Mouse (Mus musculus): ENCODE data around the gene Stat5b. TPM values are rescaled to one million over a fixed set of nuclear protein-coding genes. Genes with fewer than 3 reads are reported as not detected.

Stat5b gene
- polyA plus RNA-seq, 1 experiment from 2014 or later, result 31.4 TPM

- Histone ChIP-seq H3K9ac (ENCODE audit: low read length) (no peak overlapping the region), H3K27ac (replicated peaks in 1 of 2; ENCODE audit: control insufficient read depth in 1 of 2, insufficient read depth in 1 of 2, low read depth in 2 of 2, low read length in 2 of 2) (peak overlapping the region; percentile 71 to 81), H3K4me3 (ENCODE audit: control insufficient read depth in 1 of 2, insufficient read depth in 1 of 2, low read depth in 1 of 2, low read length in 2 of 2) (no peak overlapping the region), H3K27me3 (ENCODE audit: control insufficient read depth, insufficient read depth, low read length) (no peaks in the 10 kb centered on the region), H3K4me1 (ENCODE audit: control insufficient read depth in 2 of 2, insufficient read depth in 2 of 2, low read length in 2 of 2) (peaks cover 13 to 39% of the 10 kb centered on the region in 2 experiments), H3K9me3 (ENCODE audit: control insufficient read depth, low read length) (peaks cover 3% of the 10 kb centered on the region; the same call in 1 of the 2 replicates), H3K4me2 (ENCODE audit: low read length) (no peak overlapping the region), H3K36me3 (ENCODE audit: control insufficient read depth, insufficient read depth, low read length) (0 out of 2 replicates have a peak, but pooled peaks cover 9% of the 10 kb centered on the region)
- WGBS, result 77% methylated on average over 2 of the region's 2 CpGs
- no peak for ATAC-seq (ENCODE audit: insufficient number of reproducible peaks, insufficient read depth, low FRiP score, low read depth)
These were observed 39.4 kb downstream of the Stat5b start for GRCm38 (mm10) chr11:100811132-100811531.

GRCm38 (mm10) chr11:100810516-100810915 is 40.0 kb downstream of the Stat5b start:
- Histone ChIP-seq H3K9me3 (ENCODE audit: control insufficient read depth, low read length) (peaks cover 3% of the 10 kb centered on the region; the same call in 1 of the 2 replicates), H3K9ac (ENCODE audit: low read length) (0 out of 2 replicates have a peak overlapping the region, but pooled peaks have one; percentile 25), H3K27me3 (ENCODE audit: control insufficient read depth, insufficient read depth, low read length) (no peaks in the 10 kb centered on the region), H3K27ac (replicated peaks in 1 of 2; ENCODE audit: control insufficient read depth in 1 of 2, insufficient read depth in 1 of 2, low read depth in 2 of 2, low read length in 2 of 2) (peak overlapping the region; percentile 71 to 81), H3K4me2 (ENCODE audit: low read length) (peak overlapping the region; percentile 14), H3K4me3 (ENCODE audit: control insufficient read depth in 1 of 2, insufficient read depth in 1 of 2, low read depth in 1 of 2, low read length in 2 of 2) (no peak overlapping the region), H3K36me3 (ENCODE audit: control insufficient read depth, insufficient read depth, low read length) (0 out of 2 replicates have a peak, but pooled peaks cover 9% of the 10 kb centered on the region), H3K4me1 (ENCODE audit: control insufficient read depth in 2 of 2, insufficient read depth in 2 of 2, low read length in 2 of 2) (peaks cover 13 to 38% of the 10 kb centered on the region in 2 experiments)
- WGBS, result 38% methylated on average over 9 of the region's 9 CpGs
- no peak for ATAC-seq (ENCODE audit: insufficient number of reproducible peaks, insufficient read depth, low FRiP score, low read depth)

DNA sequence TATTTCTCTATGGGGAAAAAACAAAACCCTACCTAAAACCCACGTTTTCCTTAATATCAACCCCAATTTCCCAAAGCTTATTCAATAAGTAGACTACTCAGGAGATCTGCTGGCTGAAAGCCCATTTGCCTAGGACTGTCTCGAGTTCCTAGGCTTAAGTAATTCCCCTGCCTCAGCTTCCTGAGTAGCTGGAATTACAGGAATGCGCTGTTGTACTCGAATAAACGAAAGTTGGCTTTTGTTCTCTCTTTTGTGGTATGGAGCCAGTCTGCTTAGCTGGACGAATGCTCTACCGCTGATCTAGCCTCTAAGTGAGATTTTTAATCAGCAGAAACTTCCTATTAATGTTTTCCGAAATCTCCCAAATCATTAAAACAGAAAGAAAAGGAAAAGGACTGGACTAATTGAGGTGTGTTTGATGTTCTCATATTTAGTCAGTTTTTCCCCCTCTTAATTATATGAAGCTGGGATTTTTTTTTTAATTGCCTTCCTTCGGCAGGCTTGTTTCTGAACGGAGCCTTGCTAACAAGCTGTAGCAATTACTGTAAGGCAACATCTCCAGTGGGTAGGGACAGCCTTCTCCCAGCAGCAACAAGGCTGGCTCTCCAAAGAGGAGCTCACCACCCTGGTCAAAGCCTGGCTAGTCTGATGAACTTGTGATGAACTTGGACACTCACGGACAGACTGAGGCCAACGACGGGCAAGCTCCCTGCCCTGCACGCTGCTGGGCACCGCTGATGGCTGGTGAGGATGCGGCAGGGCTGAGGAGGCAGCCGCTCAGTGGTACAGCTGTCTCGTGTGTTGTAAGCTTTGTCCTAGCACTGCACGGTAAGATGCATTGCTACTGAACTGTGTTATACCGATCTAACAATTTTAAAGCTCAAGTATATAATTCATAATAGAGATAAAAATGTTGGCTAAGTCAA is 43.9 kb downstream of the Stat5b start:
- no peak for ATAC-seq (ENCODE audit: insufficient number of reproducible peaks, insufficient read depth, low FRiP score, low read depth)
- peak overlapping the region in 1 of 2 experiments; percentile 4; a peak in 1 of 4 replicates for H3K27ac ChIP-seq (replicated peaks in 1 of 2; ENCODE audit: control insufficient read depth in 1 of 2, insufficient read depth in 1 of 2, low read depth in 2 of 2, low read length in 2 of 2)
- no peak overlapping the region; the same call in 1 of the 2 replicates for H3K9ac ChIP-seq (ENCODE audit: low read length)
- 58% methylated on average over 20 of the region's 20 CpGs for WGBS
- H3K9me3 ChIP-seq (ENCODE audit: control insufficient read depth, low read length), result peaks cover 3% of the 10 kb centered on the region; the same call in 1 of the 2 replicates
- no peak overlapping the region for H3K4me2 ChIP-seq (ENCODE audit: low read length)
- no peak overlapping the region for H3K4me3 ChIP-seq (ENCODE audit: control insufficient read depth in 1 of 2, insufficient read depth in 1 of 2, low read depth in 1 of 2, low read length in 2 of 2)
- no peaks in the 10 kb centered on the region for H3K27me3 ChIP-seq (ENCODE audit: control insufficient read depth, insufficient read depth, low read length)
- H3K4me1 ChIP-seq (ENCODE audit: control insufficient read depth in 2 of 2, insufficient read depth in 2 of 2, low read length in 2 of 2), result peaks cover 13 to 26% of the 10 kb centered on the region in 2 experiments
- H3K36me3 ChIP-seq (ENCODE audit: control insufficient read depth, insufficient read depth, low read length), result peaks cover 43% of the 10 kb centered on the region

DNA sequence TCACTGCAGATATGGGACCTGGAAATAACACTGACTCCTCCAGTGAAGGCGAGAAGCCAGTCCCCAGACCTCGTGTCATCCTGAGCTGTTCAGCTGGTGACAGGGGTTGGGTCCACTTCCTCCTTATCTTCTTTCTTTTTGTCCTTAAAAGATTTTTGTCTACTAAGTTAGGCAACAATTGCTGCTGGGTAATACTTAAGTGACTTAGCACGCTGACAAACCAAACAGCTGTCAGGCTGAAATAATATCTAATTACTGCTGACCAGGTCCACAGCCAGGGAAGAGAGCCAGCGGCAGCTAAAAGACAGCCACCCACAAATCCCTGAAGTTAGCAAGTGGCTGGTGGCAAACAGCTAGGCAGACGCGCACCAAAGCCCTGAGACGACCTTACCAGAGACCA is 45.0 kb downstream of the Stat5b start:
- no peak overlapping the region for H3K4me3 ChIP-seq (ENCODE audit: control insufficient read depth in 1 of 2, insufficient read depth in 1 of 2, low read depth in 1 of 2, low read length in 2 of 2)

GRCm38 (mm10) chr11:100804409-100804808 is 46.1 kb downstream of the Stat5b start:
- Histone ChIP-seq H3K9me3 (ENCODE audit: control insufficient read depth, low read length) (no peaks in the 10 kb centered on the region), H3K27me3 (ENCODE audit: control insufficient read depth, insufficient read depth, low read length) (no peaks in the 10 kb centered on the region), H3K36me3 (ENCODE audit: control insufficient read depth, insufficient read depth, low read length) (peaks cover 64% of the 10 kb centered on the region), H3K27ac (replicated peaks in 1 of 2; ENCODE audit: control insufficient read depth in 1 of 2, insufficient read depth in 1 of 2, low read depth in 2 of 2, low read length in 2 of 2) (no peak overlapping the region), H3K4me2 (ENCODE audit: low read length) (no peak overlapping the region), H3K4me1 (ENCODE audit: control insufficient read depth in 2 of 2, insufficient read depth in 2 of 2, low read length in 2 of 2) (peaks cover 6 to 15% of the 10 kb centered on the region in 2 experiments; a peak in 2 of 4 replicates), H3K4me3 (ENCODE audit: control insufficient read depth in 1 of 2, insufficient read depth in 1 of 2, low read depth in 1 of 2, low read length in 2 of 2) (no peak overlapping the region), H3K9ac (ENCODE audit: low read length) (no peak overlapping the region)
- ATAC-seq (ENCODE audit: insufficient number of reproducible peaks, insufficient read depth, low FRiP score, low read depth), result no peak
- WGBS, result 95% methylated on average over 10 of the region's 10 CpGs

More for the DNA sequence above, 45.0 kb downstream of the Stat5b start:
- Histone ChIP-seq H3K9ac (ENCODE audit: low read length) (no peak overlapping the region), H3K4me1 (ENCODE audit: control insufficient read depth in 2 of 2, insufficient read depth in 2 of 2, low read length in 2 of 2) (peaks cover 7 to 21% of the 10 kb centered on the region in 2 experiments), H3K36me3 (ENCODE audit: control insufficient read depth, insufficient read depth, low read length) (peaks cover 54% of the 10 kb centered on the region), H3K4me2 (ENCODE audit: low read length) (no peak overlapping the region), H3K9me3 (ENCODE audit: control insufficient read depth, low read length) (no peaks in the 10 kb centered on the region), H3K27ac (replicated peaks in 1 of 2; ENCODE audit: control insufficient read depth in 1 of 2, insufficient read depth in 1 of 2, low read depth in 2 of 2, low read length in 2 of 2) (peak overlapping the region; percentile 4 to 25; a peak in 1 of 4 replicates), H3K27me3 (ENCODE audit: control insufficient read depth, insufficient read depth, low read length) (no peaks in the 10 kb centered on the region)
- WGBS, result 22% methylated on average over 7 of the region's 7 CpGs
- ATAC-seq (ENCODE audit: insufficient number of reproducible peaks, insufficient read depth, low FRiP score, low read depth), result no peak

GRCm38 (mm10) chr11:100799426-100799825 is 51.1 kb downstream of the Stat5b start:
- no peak overlapping the region for H3K27ac ChIP-seq (replicated peaks in 1 of 2; ENCODE audit: control insufficient read depth in 1 of 2, insufficient read depth in 1 of 2, low read depth in 2 of 2, low read length in 2 of 2)
- WGBS, result 79% methylated on average over 5 of the region's 5 CpGs
- no peak overlapping the region for H3K4me2 ChIP-seq (ENCODE audit: low read length)
- H3K4me3 ChIP-seq (ENCODE audit: control insufficient read depth in 1 of 2, insufficient read depth in 1 of 2, low read depth in 1 of 2, low read length in 2 of 2), result no peak overlapping the region
- no peaks in the 10 kb centered on the region for H3K9me3 ChIP-seq (ENCODE audit: control insufficient read depth, low read length)
- H3K4me1 ChIP-seq (ENCODE audit: control insufficient read depth in 2 of 2, insufficient read depth in 2 of 2, low read length in 2 of 2), result no peaks in the 10 kb centered on the region
- H3K36me3 ChIP-seq (ENCODE audit: control insufficient read depth, insufficient read depth, low read length), result peaks cover 86% of the 10 kb centered on the region
- H3K9ac ChIP-seq (ENCODE audit: low read length), result no peak overlapping the region
- ATAC-seq (ENCODE audit: insufficient number of reproducible peaks, insufficient read depth, low FRiP score, low read depth), result no peak
- H3K27me3 ChIP-seq (ENCODE audit: control insufficient read depth, insufficient read depth, low read length), result no peaks in the 10 kb centered on the region

DNA sequence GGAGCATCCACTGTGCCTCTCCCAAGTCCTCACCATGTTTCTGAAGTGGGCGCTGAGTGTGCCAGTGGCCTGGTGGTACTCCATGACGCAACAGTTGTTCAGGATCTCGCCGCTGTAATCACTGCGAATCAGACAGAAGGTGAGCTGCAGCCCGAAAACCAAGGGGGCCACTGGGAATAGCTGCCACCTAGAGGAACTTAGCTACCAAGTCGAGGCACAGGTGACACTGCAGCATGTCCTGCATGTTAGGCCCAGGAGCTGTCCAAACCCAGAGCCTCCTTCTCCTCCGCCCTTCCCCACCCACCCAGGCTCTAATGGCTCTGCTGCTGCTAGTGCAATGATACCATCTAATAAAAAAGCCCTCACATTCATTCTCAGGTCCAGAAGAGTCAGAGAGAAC is 53.9 kb downstream of the Stat5b start:
- H3K36me3 ChIP-seq (ENCODE audit: control insufficient read depth, insufficient read depth, low read length), result peaks cover 83% of the 10 kb centered on the region
- H3K4me1 ChIP-seq (ENCODE audit: control insufficient read depth in 2 of 2, insufficient read depth in 2 of 2, low read length in 2 of 2), result no peaks in the 10 kb centered on the region
- no peaks in the 10 kb centered on the region for H3K9me3 ChIP-seq (ENCODE audit: control insufficient read depth, low read length)
- no peak overlapping the region for H3K9ac ChIP-seq (ENCODE audit: low read length)
- no peak for ATAC-seq (ENCODE audit: insufficient number of reproducible peaks, insufficient read depth, low FRiP score, low read depth)
- H3K27ac ChIP-seq (replicated peaks in 1 of 2; ENCODE audit: control insufficient read depth in 1 of 2, insufficient read depth in 1 of 2, low read depth in 2 of 2, low read length in 2 of 2), result no peak overlapping the region
- H3K4me2 ChIP-seq (ENCODE audit: low read length), result no peak overlapping the region
- 68% methylated on average over 8 of the region's 8 CpGs for WGBS
- no peaks in the 10 kb centered on the region for H3K27me3 ChIP-seq (ENCODE audit: control insufficient read depth, insufficient read depth, low read length)
- H3K4me3 ChIP-seq (ENCODE audit: control insufficient read depth in 1 of 2, insufficient read depth in 1 of 2, low read depth in 1 of 2, low read length in 2 of 2), result no peak overlapping the region

All from heart, embryonic 14.5 days (tissue).